Mouse (Mus musculus) CH12.LX (cell line): ENCODE measurements at regions not wholly inside any gene's neighbourhood (a gene's known extent, or its start where the extent isn't known, plus 50 kb on each side); places are given as distances from the start of the nearest gene placed in this dataset.

Source experiments
- DNase-seq: peaks from one replicate; pipeline ENCODE4 v3.0.0-alpha.2; 2013; ENCODE audit errors: extremely low read depth
- H3K27ac ChIP-seq: 2 replicates; pipeline ENCODE4 v1.5.1; 2012; ENCODE audit warnings: low read depth, mild to moderate bottlenecking, control low read depth, moderate library complexity; ENCODE audit not compliant: insufficient read depth
- H3K27me3 ChIP-seq: replicated peaks from 2 replicates; pipeline ENCODE3; 2012; ENCODE audit warnings: inconsistent platforms
- H3K36me3 ChIP-seq, 2 experiments: replicated peaks in 1 of 2; 2 replicates each; pipeline versions ENCODE3 to v1.6.1; 2012; ENCODE audit warnings: inconsistent platforms in 1 of 2, low read length in 1 of 2, mild to moderate bottlenecking in 1 of 2, mixed read lengths in 1 of 2, moderate library complexity in 1 of 2; ENCODE audit not compliant: control insufficient read depth in 1 of 2, insufficient read depth in 1 of 2
- H3K4me1 ChIP-seq, 2 experiments: 2 replicates each; pipeline ENCODE4 v1.6.1; 2012; ENCODE audit warnings: inconsistent platforms in 1 of 2, moderate library complexity in 1 of 2; ENCODE audit not compliant: insufficient read depth in 2 of 2, control insufficient read depth in 1 of 2
- H3K4me2 ChIP-seq: 2 replicates; pipeline ENCODE4 v1.6.1; 2012; ENCODE audit warnings: low read depth, mild to moderate bottlenecking, control low read depth; ENCODE audit not compliant: poor library complexity, insufficient read depth, severe bottlenecking
- H3K4me3 ChIP-seq, 3 experiments: fragments of 150-350 bp in 1 of 3; sonication (generic) in 1 of 3; replicated peaks in 1 of 3; 2 replicates each; pipeline versions ENCODE3 to v1.5.1; 2011 to 2012; ENCODE audit warnings: low read depth in 2 of 3, low read length in 2 of 3, mild to moderate bottlenecking in 2 of 3, moderate library complexity in 2 of 3, control low read depth in 1 of 3, improper control_type of control experiment in 1 of 3, inconsistent platforms in 1 of 3, mixed read lengths in 1 of 3; ENCODE audit not compliant: poor library complexity in 1 of 3
- H3K79me2 ChIP-seq: replicated peaks from 2 replicates; pipeline ENCODE4 v1.6.1; 2012; ENCODE audit warnings: mild to moderate bottlenecking, moderate library complexity; ENCODE audit not compliant: control insufficient read depth, poor library complexity, insufficient read depth, severe bottlenecking; ENCODE audit errors: extremely low read depth
- H3K9ac ChIP-seq: 2 replicates; pipeline ENCODE4 v1.6.1; 2012; ENCODE audit warnings: low read depth, mild to moderate bottlenecking, control low read depth, moderate library complexity; ENCODE audit not compliant: insufficient read depth
- H3K9me3 ChIP-seq: replicated peaks from 2 replicates; pipeline ENCODE3; 2012; ENCODE audit warnings: low read length, inconsistent platforms, mixed read lengths
- BHLHE40 ChIP-seq: IDR thresholded peaks from 2 replicates; pipeline ENCODE4 v1.6.1; 2011; ENCODE audit warnings: mild to moderate bottlenecking, low read depth, low read length, improper control_type of control experiment
- CHD1 ChIP-seq: IDR thresholded peaks from 2 replicates; pipeline ENCODE4 v1.6.1; 2012; ENCODE audit warnings: low read depth, low read length, improper control_type of control experiment, inconsistent platforms
- CHD2 ChIP-seq: IDR thresholded peaks from 2 replicates; pipeline ENCODE4 v1.6.1; 2011; ENCODE audit warnings: low read length, improper control_type of control experiment
- CTCF ChIP-seq, 2 experiments: IDR thresholded peaks in 1 of 2; conservative IDR thresholded peaks in 1 of 2; 2 replicates each; pipeline ENCODE4 v1.5.1; 2011 to 2012; ENCODE audit warnings: low read depth in 2 of 2, low read length in 2 of 2, improper control_type of control experiment in 1 of 2, inconsistent platforms in 1 of 2, mild to moderate bottlenecking in 1 of 2, moderate library complexity in 1 of 2
- E2F4 ChIP-seq: IDR thresholded peaks from 2 replicates; pipeline ENCODE4 v1.6.1; 2011; ENCODE audit warnings: low read depth, low read length, improper control_type of control experiment; ENCODE audit not compliant: insufficient replicate concordance
- ELF1 ChIP-seq: IDR thresholded peaks from 2 replicates; pipeline ENCODE4 v1.6.1; 2014; ENCODE audit warnings: low read depth, mild to moderate bottlenecking, inconsistent platforms, low read length, improper control_type of control experiment
- JUN ChIP-seq: IDR thresholded peaks from 2 replicates; pipeline ENCODE4 v1.6.1; 2011; ENCODE audit warnings: low read depth, mild to moderate bottlenecking, low read length, improper control_type of control experiment, moderate library complexity; ENCODE audit not compliant: insufficient read depth
- JUND ChIP-seq: conservative IDR thresholded peaks from 2 replicates; pipeline ENCODE4 v1.6.1; 2011; ENCODE audit warnings: low read depth, low read length, improper control_type of control experiment
- KAT2A ChIP-seq: IDR thresholded peaks from 2 replicates; pipeline ENCODE4 v1.6.1; 2012; ENCODE audit warnings: low read length, improper control_type of control experiment, inconsistent platforms; ENCODE audit not compliant: insufficient replicate concordance
- MAX ChIP-seq: IDR thresholded peaks from 2 replicates; pipeline ENCODE4 v1.6.1; 2011; ENCODE audit warnings: low read length, improper control_type of control experiment
- MEF2A ChIP-seq: IDR thresholded peaks from 2 replicates; pipeline ENCODE4 v1.6.1; 2014; ENCODE audit warnings: low read depth, mild to moderate bottlenecking, inconsistent platforms, low read length, improper control_type of control experiment, borderline replicate concordance
- MYC ChIP-seq: IDR thresholded peaks from 2 replicates; pipeline ENCODE4 v1.6.1; 2011; ENCODE audit warnings: low read depth, mild to moderate bottlenecking, improper control_type of control experiment, low read length
- POLR2A ChIP-seq: IDR thresholded peaks from 2 replicates; pipeline ENCODE4 v1.6.1; 2011; ENCODE audit warnings: low read depth, mild to moderate bottlenecking, improper control_type of control experiment, low read length
- POLR2AphosphoS2 ChIP-seq: IDR thresholded peaks from 2 replicates; pipeline ENCODE4 v1.6.1; 2011; ENCODE audit warnings: low read depth, low read length, improper control_type of control experiment
- RAD21 ChIP-seq: IDR thresholded peaks from 2 replicates; pipeline ENCODE4 v1.6.1; 2011; ENCODE audit warnings: low read depth, mild to moderate bottlenecking, low read length, improper control_type of control experiment, moderate library complexity
- SMC3 ChIP-seq: IDR thresholded peaks from 2 replicates; pipeline ENCODE4 v1.6.1; 2011; ENCODE audit warnings: low read depth, low read length, improper control_type of control experiment
- ZC3H11A ChIP-seq: IDR thresholded peaks from 2 replicates; pipeline ENCODE4 v1.6.1; 2012; ENCODE audit warnings: low read depth, mild to moderate bottlenecking, inconsistent platforms, low read length, improper control_type of control experiment
- ZKSCAN1 ChIP-seq: IDR thresholded peaks from 2 replicates; pipeline ENCODE4 v1.6.1; 2012; ENCODE audit warnings: low read depth, inconsistent platforms, low read length, improper control_type of control experiment, borderline replicate concordance
- dilution Hi-C: fragments of 300-500 bp; cut with MboI; formaldehyde crosslinking; loops from 2 replicates; pipeline ENCODE4 v1.14.3; 2020; ENCODE audit warnings: low sequenced_read_pairs; ENCODE audit not compliant: extremely low pct_unique_long_range_greater_than_20kb, extremely low pct_ligation_motif_present
- in situ Hi-C: fragments of 300-500 bp; cut with MboI; formaldehyde crosslinking; loops from 3 replicates; pipeline ENCODE4 v1.14.3; 2019; ENCODE audit warnings: low sequenced_read_pairs, low pct_ligation_motif_present, low pct_unique_long_range_greater_than_20kb, mixed read lengths

- peak; percentile 65 for DNase-seq
- H3K36me3 ChIP-seq = no peaks in the 10 kb centered on the region
- H3K9me3 ChIP-seq = no peaks in the 10 kb centered on the region
- H3K4me1 ChIP-seq = no peaks in the 10 kb centered on the region
- no peak overlapping the region; the same call in 1 of the 2 replicates for H3K4me2 ChIP-seq
- H3K9ac ChIP-seq = no peak overlapping the region
- in situ Hi-C loops (no loop called here), dilution Hi-C loops (no loop called here)
- no peak overlapping the region for H3K4me3 ChIP-seq
- H3K27ac ChIP-seq = no peak overlapping the region
- no peaks in the 10 kb centered on the region for H3K27me3 ChIP-seq
- no peak for TF ChIP-seq JUN
- no peak for TF ChIP-seq ZKSCAN1
- no peak for TF ChIP-seq MYC
- no peak for TF ChIP-seq ZC3H11A
- TF ChIP-seq RAD21 = peak; percentile 56
- TF ChIP-seq KAT2A = no peak
- no peak for TF ChIP-seq POLR2AphosphoS2
- TF ChIP-seq CTCF (conservative IDR thresholded peaks at IDR 0.05 in 1 of 2, IDR thresholded peaks at IDR 0.05 in 1 of 2; ENCODE audit: low read depth in 2 of 2, low read length in 2 of 2) = peak; percentile 29 to 67
- no peak for TF ChIP-seq POLR2A
- no peak for TF ChIP-seq JUND
- no peak for TF ChIP-seq BHLHE40
- no peak for TF ChIP-seq MEF2A
- peak; percentile 58 for TF ChIP-seq SMC3
- no peak for TF ChIP-seq E2F4
- no peaks in the 10 kb centered on the region for H3K79me2 ChIP-seq
Observed at GRCm38 (mm10) chr19:19347017-19347416, 236.0 kb upstream of the Rorb start.

GRCm38 (mm10) chr19:19344426-19344811, 233.4 kb upstream of the Rorb start:
- Histone ChIP-seq H3K4me1 (no peaks in the 10 kb centered on the region), H3K4me3 (no peak overlapping the region), H3K4me2 (no peak overlapping the region), H3K36me3 (no peaks in the 10 kb centered on the region), H3K9me3 (no peaks in the 10 kb centered on the region), H3K79me2 (no peaks in the 10 kb centered on the region), H3K27me3 (no peaks in the 10 kb centered on the region), H3K27ac (no peak overlapping the region), H3K9ac (no peak overlapping the region)
- dilution Hi-C loops (no loop called here), in situ Hi-C loops (no loop called here)
- no peak for TF ChIP-seq MAX
- TF ChIP-seq RAD21 = no peak
- no peak for TF ChIP-seq BHLHE40
- TF ChIP-seq E2F4 = no peak
- no peak for TF ChIP-seq CHD1
- TF ChIP-seq CHD2 = no peak
- no peak for TF ChIP-seq ELF1
- DNase-seq = no peak
